24 mouse cellular contexts compared by ENCODE assay signal in genomic region chr15:73986439-73986838, GRCm38 (mm10).
DNase-seq lines count a peak whose midpoint lies in the region; ATAC-seq lines count a peak whose summit lies in the region.
"Had no signal": no experiment of that assay in that cellular context is flagged by ENCODE, and none has a peak within 500 bp of the region (broad histone marks: within the 10 kb centered on the region; RNA-seq: fewer than 3 reads in every experiment).

No protein-coding gene starts in this region.

- H3K9me3 ChIP-seq in forebrain, embryonic 10.5 days = no peaks in the 10 kb centered on the region
- H3K9me3 ChIP-seq: embryonic facial prominence, embryonic 10.5 days; forebrain, embryonic 13.5 days; heart, embryonic 13.5 days; limb, embryonic 10.5 days; midbrain, embryonic 10.5 days had no signal

- no peak overlapping the region for H3K4me3 ChIP-seq in forebrain, embryonic 10.5 days
- H3K4me3 ChIP-seq: embryonic facial prominence, embryonic 10.5 days; forebrain, embryonic 13.5 days; heart, embryonic 13.5 days; limb, embryonic 10.5 days; midbrain, embryonic 10.5 days had no signal

- 0 out of 2 replicates have a peak, but pooled peaks cover under 1% of the 10 kb centered on the region for H3K4me1 ChIP-seq in forebrain, embryonic 10.5 days
- H3K4me1 ChIP-seq: embryonic facial prominence, embryonic 10.5 days had no signal

- ATAC-seq in megakaryocyte-erythroid progenitor cell, adult 5-6 weeks (replicated peaks; ENCODE audit: low FRiP score, low TSS enrichment, poor library complexity, severe bottlenecking) = no peak
- ATAC-seq: CD4-positive, CD25-positive, alpha-beta regulatory T cell, adult 4 months; forebrain, embryonic 13.5 days; Patski had no signal

- H3K36me3 ChIP-seq in forebrain, embryonic 10.5 days (replicated peaks) = no peaks in the 10 kb centered on the region
- H3K36me3 ChIP-seq: embryonic facial prominence, embryonic 10.5 days; heart, embryonic 13.5 days; limb, embryonic 10.5 days; midbrain, embryonic 10.5 days had no signal

- 91% methylated on average over 16 of the region's 16 CpGs for WGBS in forebrain, embryonic 10.5 days

- peak; percentile 44 for DNase-seq in left cerebral cortex, adult 11 months (ENCODE audit: low spot score)
- DNase-seq in left cerebral cortex, postnatal 4 days = no peak
- peak; percentile 59 for DNase-seq in layer of hippocampus, adult 9-10 months (ENCODE audit: low spot score)
- DNase-seq in left cerebral cortex, postnatal 14 days (ENCODE audit: low spot score in 2 of 2) = peak; percentile 66 to 79
- peak; percentile 69 to 77 for DNase-seq in right cerebral cortex, postnatal 36 days (ENCODE audit: low spot score in 2 of 2)
- DNase-seq in forebrain, embryonic 10.5 days (ENCODE audit: extremely low spot score, low spot score) = no peak
- DNase-seq in kidney, postnatal 14 days = no peak
- DNase-seq: adrenal gland, postnatal 25 days; cerebellum, adult 2 months; cerebellum, postnatal 36 days; heart, postnatal 36 days; kidney, adult 9 months; kidney, postnatal 36 days; lung, adult 18-20 months; thymus, adult 18-20 months had no signal

- intact Hi-C loops in left cerebral cortex, postnatal 4 days (cut with DNase I) = no loop called here
- intact Hi-C loops in left cerebral cortex, postnatal 14 days (cut with DNase I) = no loop called here

- no peak overlapping the region for H3K27ac ChIP-seq in forebrain, embryonic 10.5 days
- H3K27ac ChIP-seq: embryonic facial prominence, embryonic 10.5 days; forebrain, embryonic 13.5 days; heart, embryonic 13.5 days; hindbrain, embryonic 14.5 days; limb, embryonic 10.5 days; midbrain, embryonic 10.5 days had no signal

- H3K27me3 ChIP-seq in forebrain, embryonic 10.5 days (ENCODE audit: poor library complexity, severe bottlenecking) = no peaks in the 10 kb centered on the region
- H3K27me3 ChIP-seq: forebrain, embryonic 13.5 days had no signal

Comparison
In these comparisons a context has a peak if more than half of its experiments do, and no peak if none do; other contexts are left out.
1. DNase-seq: peak in left cerebral cortex, adult 11 months (single experiment), layer of hippocampus, adult 9-10 months (single experiment), left cerebral cortex, postnatal 14 days (2 of 2) and right cerebral cortex, postnatal 36 days (2 of 2); none in left cerebral cortex, postnatal 4 days (single experiment), forebrain, embryonic 10.5 days (single experiment) and kidney, postnatal 14 days (single experiment).